Comparison of ENCODE assay signal across 1 mouse cellular context in genomic region chr10:81523570-81523969, GRCm38 (mm10).
TF ChIP-seq lines count a peak whose summit lies in the region.

No protein-coding gene starts in this region.

TF ChIP-seq in ES-E14, 5 proteins besides CTCF, POLR2A, EP300 and RAD21:
- TF ChIP-seq HCFC1 (IDR thresholded peaks at IDR 0.05; ENCODE audit: borderline replicate concordance, insufficient read depth, low read length) (no peak), ZC3H11A (IDR thresholded peaks at IDR 0.05; ENCODE audit: borderline replicate concordance, low read depth, low read length) (no peak), CHD2 (IDR thresholded peaks at IDR 0.05; ENCODE audit: low read depth, low read length) (no peak), ZNF384 (IDR thresholded peaks at IDR 0.05; ENCODE audit: low read depth, low read length) (no peak), MAFK (IDR thresholded peaks at IDR 0.05; ENCODE audit: insufficient read depth, low read depth, low read length) (no peak)
TF ChIP-seq in ES-E14: peak in this region for 0.
